Mouse (Mus musculus): ENCODE measurements around the gene Olfr968.

Olfr968 gene

DNA sequence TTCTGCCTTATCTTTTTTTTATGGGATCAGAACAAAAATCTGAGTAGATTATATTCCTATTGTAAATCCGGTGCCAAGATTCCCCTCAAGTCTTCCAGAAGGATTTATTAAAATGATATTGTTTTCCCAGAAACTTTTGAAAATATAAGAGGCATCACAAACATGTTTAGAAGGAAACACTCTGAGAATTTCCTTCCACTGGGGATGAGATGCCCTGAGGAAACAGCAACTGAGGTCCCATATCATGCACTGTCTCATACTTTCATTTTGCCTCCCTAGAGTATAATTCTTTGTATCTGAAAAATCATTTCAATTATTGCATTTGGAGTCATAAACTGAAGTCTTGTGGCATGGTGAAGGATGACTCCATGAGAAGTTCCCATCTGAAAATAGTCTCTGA is at the start of gene Olfr968:
Gene Olfr968 (minus strand): TSS at position 101 of the 400 bp plus-strand sequence.
- no peak for DNase-seq (ENCODE audit: low spot score in 2 of 2)

DNA sequence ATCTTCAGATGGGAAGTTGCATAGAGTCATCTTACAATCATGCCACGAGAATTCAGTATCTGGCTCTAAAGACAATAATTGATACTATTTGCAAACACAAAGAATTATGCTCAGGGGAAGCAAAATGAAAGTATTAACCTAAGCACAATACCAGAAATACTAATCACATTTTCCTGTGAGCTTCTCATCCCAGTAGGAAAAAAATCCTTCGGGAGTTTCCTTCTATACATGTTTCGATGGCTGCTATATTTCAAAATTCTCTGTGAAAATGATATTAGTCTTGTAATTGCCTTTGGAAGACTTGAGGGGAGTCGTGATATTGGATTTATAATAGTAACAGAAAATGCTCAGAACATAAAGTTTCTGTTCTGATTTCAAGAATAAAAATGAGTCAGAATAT is 25.5 kb upstream of the Olfr968 start, which contains the start of gene Olfr970:
Gene Olfr970 (plus strand): TSS at position 301 of the 400 bp plus-strand sequence.
- no peak for DNase-seq (ENCODE audit: low spot score in 2 of 2)

DNA sequence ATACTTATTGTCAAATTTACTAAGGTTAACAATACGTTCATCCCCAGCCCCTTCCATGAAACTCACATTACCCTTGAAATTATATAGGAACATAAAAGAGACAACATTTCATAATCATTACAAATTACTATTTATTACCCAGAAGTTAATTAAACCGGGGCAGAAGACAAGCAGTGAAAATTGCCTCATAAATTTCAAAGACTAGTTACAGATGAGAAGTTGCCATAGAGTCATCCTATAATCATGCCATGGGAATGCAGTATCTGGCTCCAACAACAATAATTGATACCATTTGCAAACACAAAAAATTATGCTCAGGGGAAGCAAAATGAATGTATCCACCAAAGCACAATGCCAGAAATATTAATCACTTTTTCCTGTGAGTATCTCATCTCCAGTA is 7.5 kb upstream of the Olfr968 start, which contains the start of gene Olfr969:
Gene Olfr969 (plus strand): TSS at position 388 of the 400 bp plus-strand sequence.
- no peak for DNase-seq (ENCODE audit: low spot score in 2 of 2)

DNA sequence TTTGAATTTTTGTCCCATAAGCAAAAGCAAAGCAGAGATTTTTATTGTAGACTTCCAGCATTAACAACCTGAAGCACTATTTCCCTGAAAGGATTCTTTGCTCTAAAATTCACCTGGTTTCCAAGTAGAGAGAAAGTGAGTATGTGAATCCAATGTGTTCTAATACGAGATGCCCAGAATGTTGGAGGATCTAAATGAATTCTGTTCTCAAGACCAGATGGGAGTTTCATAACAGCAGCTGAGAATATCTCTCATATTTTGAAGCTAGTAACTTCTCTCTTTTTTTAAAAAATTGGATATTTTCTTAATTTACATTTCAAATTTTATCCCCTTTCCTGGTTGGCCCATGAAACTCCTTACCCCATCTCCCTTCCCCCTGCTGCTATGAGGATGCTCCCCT is 36.6 kb downstream of the Olfr968 start:
- DNase-seq (ENCODE audit: low spot score in 2 of 2), result no peak

DNA sequence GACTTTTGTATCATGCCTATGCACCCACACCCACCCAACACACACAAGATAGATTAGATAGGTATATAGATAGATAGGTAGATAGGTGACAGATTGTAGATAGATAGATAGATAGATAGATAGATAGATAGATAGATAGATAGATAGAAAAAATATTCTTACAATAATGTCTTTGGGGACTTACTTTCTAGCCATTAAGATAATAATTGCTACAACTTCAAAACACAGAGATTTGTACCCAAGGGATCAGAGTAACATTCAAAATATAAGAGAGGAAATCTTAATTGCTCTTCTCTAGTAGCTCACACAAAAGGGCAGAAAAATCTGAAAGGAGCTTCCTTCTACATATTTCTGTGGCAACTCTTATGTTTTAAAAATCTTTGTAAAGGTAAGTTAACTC is 37.1 kb downstream of the Olfr968 start, which contains the start of gene Olfr967:
Gene Olfr967 (plus strand): TSS at position 301 of the 400 bp plus-strand sequence.
- no peak for DNase-seq (ENCODE audit: low spot score in 2 of 2)

DNA sequence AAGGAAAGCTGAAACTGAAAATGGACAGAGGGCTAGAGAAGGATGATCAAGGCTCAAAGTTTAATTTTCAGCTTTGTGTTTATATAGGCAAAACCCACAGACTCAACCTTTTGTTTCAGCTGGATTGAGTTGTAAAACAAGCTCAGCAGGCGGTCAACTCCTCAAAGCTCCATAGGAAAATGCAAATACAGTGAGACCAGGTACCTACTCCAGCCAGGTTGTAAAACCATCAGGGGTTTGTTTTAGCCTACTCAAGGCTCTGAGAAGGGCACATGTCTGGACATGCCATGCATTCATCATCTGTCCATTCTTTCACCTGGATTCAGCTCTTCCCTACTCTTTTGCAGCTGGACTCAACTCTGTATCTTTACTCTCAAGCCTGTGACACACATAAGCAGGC is 42.3 kb downstream of the Olfr968 start:
- no peak for DNase-seq (ENCODE audit: low spot score in 2 of 2)

DNA sequence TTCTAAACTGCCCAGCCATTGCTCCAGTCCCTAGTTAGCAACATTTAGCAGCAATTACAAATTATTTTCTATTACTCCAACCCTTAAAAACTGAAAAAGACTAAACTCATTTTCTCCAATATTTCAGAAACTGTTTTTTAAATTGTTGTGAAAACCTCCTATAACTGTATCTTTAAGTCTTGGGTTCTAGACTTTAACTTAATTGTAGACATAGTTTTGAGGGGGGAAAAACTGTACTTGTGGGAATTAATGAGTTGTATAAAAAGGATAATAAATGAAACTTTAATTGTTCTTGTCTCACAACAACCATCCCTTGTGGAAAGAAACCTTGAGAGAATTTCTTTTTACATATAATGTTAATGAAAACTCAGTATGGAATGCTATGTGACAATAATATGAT is 52.4 kb downstream of the Olfr968 start, which contains the start of gene Olfr150:
Gene Olfr150 (plus strand): TSS at position 301 of the 400 bp plus-strand sequence.
- no peak for DNase-seq (ENCODE audit: low spot score in 2 of 2)

Data from thymus, postnatal 10 days (tissue).